Mouse (Mus musculus) liver, embryonic 12.5 days (tissue): ENCODE data around the gene Arfgap1. TPM values are rescaled to one million over a fixed set of nuclear protein-coding genes. Genes with fewer than 3 reads are reported as not detected.
A peak's percentile ranks its signal among the peaks of the same experiment; 100 is the strongest.

Experiments used
- ATAC-seq: fragments of 200-750 bp; cut with Nextera tagmentation; 2 replicates; pipeline ENCODE4 v1.8.0; 2017; ENCODE audit warnings: moderate number of reproducible peaks, mild to moderate bottlenecking, moderate library complexity
- H3K27ac ChIP-seq: fragments of 300-500 bp; sonication (generic); 2 replicates; pipeline ENCODE4 v1.5.1; 2016; ENCODE audit warnings: mild to moderate bottlenecking
- H3K27me3 ChIP-seq: fragments of 300-500 bp; sonication (generic); replicated peaks from 2 replicates; pipeline ENCODE4 v1.6.1; 2016; ENCODE audit warnings: mild to moderate bottlenecking, moderate library complexity
- H3K36me3 ChIP-seq: fragments of 300-500 bp; sonication (generic); 2 replicates; pipeline ENCODE4 v1.6.1; 2016; ENCODE audit warnings: mild to moderate bottlenecking, moderate library complexity
- H3K4me1 ChIP-seq: fragments of 300-500 bp; sonication (generic); 2 replicates; pipeline ENCODE4 v1.6.1; 2016
- H3K4me2 ChIP-seq: fragments of 300-500 bp; sonication (generic); 2 replicates; pipeline ENCODE4 v1.6.1; 2016; ENCODE audit warnings: mild to moderate bottlenecking, moderate library complexity
- H3K4me3 ChIP-seq: fragments of 300-500 bp; sonication (generic); 2 replicates; pipeline ENCODE4 v1.5.1; 2016; ENCODE audit warnings: mild to moderate bottlenecking, moderate library complexity
- H3K9ac ChIP-seq: fragments of 300-500 bp; sonication (generic); 2 replicates; pipeline ENCODE4 v1.6.1; 2016; ENCODE audit warnings: mild to moderate bottlenecking, moderate library complexity
- H3K9me3 ChIP-seq: fragments of 300-500 bp; sonication (generic); replicated peaks from 2 replicates; pipeline ENCODE4 v1.6.1; 2016; ENCODE audit warnings: mild to moderate bottlenecking, moderate library complexity
- WGBS: fragments of 180-500 bp; shearing (Covaris S2); methylation state at CpG from one replicate; pipeline ENCODE4 v1.1.7; 2016; ENCODE audit not compliant: insufficient replicate concordance; 5-methylcytosine and 5-hydroxymethylcytosine counted together
- polyA plus RNA-seq: library from polyadenylated mRNA; unstranded; fragments of >200 nt; fragmentation: Nextera tagmentation; extraction: Ambion mirVana; gene quantifications from 2 replicates; pipeline ENCODE4 v1.2.1, GENCODE M21; 2016

Arfgap1 gene
- 47.4 and 47.6 TPM in 2 replicates for polyA plus RNA-seq

- Histone ChIP-seq H3K27ac (peak within 1 kb of the TSS; percentile 90), H3K27me3 (no peaks in the 10 kb centered on the region), H3K36me3 (peaks cover 34% of the 10 kb centered on the region), H3K9me3 (no peaks in the 10 kb centered on the region), H3K9ac (peak within 1 kb of the TSS; percentile 96), H3K4me3 (peak within 1 kb of the TSS; percentile 97), H3K4me2 (peak within 1 kb of the TSS; percentile 89), H3K4me1 (peaks cover 42% of the 10 kb centered on the region)
- WGBS: under 1% methylated on average over 57 of the region's 57 CpGs
- ATAC-seq: peak; percentile 91
Observed at GRCm38 (mm10) chr2:180967010-180967763, at the start of gene Arfgap1. Gene Arfgap1, plus strand, starts transcription at chr2:180967225.

DNA sequence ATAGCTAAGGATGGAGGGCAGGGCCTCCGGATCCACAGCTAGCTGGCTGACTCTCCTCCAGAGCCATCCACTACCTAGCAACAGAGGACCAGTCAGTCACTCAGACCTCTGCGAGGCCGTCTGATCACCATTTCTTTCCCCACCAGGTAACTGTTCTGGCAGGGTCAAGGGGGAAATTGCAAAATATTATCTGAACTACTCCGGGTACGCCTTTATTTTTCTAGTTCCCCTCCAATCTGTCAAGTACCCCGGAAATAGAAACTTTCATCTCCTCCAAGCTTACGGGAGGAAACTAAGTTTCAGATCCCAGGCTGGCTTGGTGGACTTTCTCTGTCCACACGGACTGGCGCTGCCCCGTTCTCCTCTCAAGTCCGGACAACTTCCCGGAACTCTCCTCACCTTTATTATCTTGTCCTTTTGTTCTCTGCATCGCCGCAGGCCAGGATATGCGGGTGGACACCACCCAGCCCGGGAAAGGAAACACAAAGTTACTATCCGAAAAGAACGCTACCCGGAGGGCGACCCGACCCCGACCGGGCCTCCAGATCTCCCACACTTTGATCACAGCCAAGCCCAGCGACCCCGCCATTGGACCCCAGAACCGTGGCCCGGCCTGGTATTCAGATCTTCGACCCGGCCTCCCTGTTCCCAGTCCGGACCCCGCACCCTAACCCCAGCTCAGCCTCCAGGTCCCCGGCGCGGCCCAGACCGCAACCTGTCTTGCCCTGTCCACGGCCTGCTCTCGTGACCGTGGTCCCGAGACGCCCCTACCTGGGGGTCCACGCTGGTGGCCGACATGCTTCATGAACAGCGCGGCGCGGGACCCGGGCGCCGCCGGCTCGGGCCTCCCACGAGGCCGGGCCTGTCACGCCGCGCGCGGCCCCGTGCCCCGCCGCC, 46.9 kb upstream of the Arfgap1 start:
- WGBS: 2% methylated on average over 61 of the region's 61 CpGs
- Histone ChIP-seq H3K9me3 (no peaks in the 10 kb centered on the region), H3K27me3 (peaks cover 13% of the 10 kb centered on the region), H3K27ac (peak overlapping the region; percentile 87), H3K4me3 (peak overlapping the region; percentile 100), H3K36me3 (peaks cover 41% of the 10 kb centered on the region), H3K4me1 (peaks cover 51% of the 10 kb centered on the region), H3K4me2 (peak overlapping the region; percentile 80), H3K9ac (peak overlapping the region; percentile 98)
- ATAC-seq: peak; percentile 4; the same call in 1 of the 2 replicates

GRCm38 (mm10) chr2:180920810-180921400, 46.1 kb upstream of the Arfgap1 start, which contains the start of gene Ythdf1:
Gene Ythdf1, minus strand, starts transcription at chr2:180920949.
- under 1% methylated on average over 54 of the region's 56 CpGs for WGBS

GRCm38 (mm10) chr2:180922739-180923138, 44.3 kb upstream of the Arfgap1 start:
- H3K27ac ChIP-seq: no peak overlapping the region
- H3K36me3 ChIP-seq: peaks cover 15% of the 10 kb centered on the region
- ATAC-seq: no peak
- peaks cover 13% of the 10 kb centered on the region for H3K27me3 ChIP-seq
- H3K4me3 ChIP-seq: no peak overlapping the region
- H3K9me3 ChIP-seq: no peaks in the 10 kb centered on the region
- WGBS: 80% methylated on average over 6 of the region's 6 CpGs
- no peak overlapping the region for H3K4me2 ChIP-seq
- H3K9ac ChIP-seq: no peak overlapping the region
- peaks cover 28% of the 10 kb centered on the region for H3K4me1 ChIP-seq

More at GRCm38 (mm10) chr2:180920810-180921400, 46.1 kb upstream of the Arfgap1 start, which contains the start of gene Ythdf1:
- ATAC-seq: peak; percentile 94
- H3K4me1 ChIP-seq: peaks cover 44% of the 10 kb centered on the region
- no peaks in the 10 kb centered on the region for H3K9me3 ChIP-seq
- H3K4me3 ChIP-seq: peak within 1 kb of the TSS; percentile 100
- H3K27ac ChIP-seq: peak within 1 kb of the TSS; percentile 87
- peak within 1 kb of the TSS; percentile 80 for H3K4me2 ChIP-seq
- H3K9ac ChIP-seq: peak within 1 kb of the TSS; percentile 98
- H3K27me3 ChIP-seq: peaks cover 13% of the 10 kb centered on the region
- peaks cover 34% of the 10 kb centered on the region for H3K36me3 ChIP-seq

- no peak for ATAC-seq
- Histone ChIP-seq H3K9ac (no peak overlapping the region), H3K27me3 (peaks cover 13% of the 10 kb centered on the region), H3K4me2 (no peak overlapping the region), H3K4me1 (peaks cover 5% of the 10 kb centered on the region), H3K36me3 (no peaks in the 10 kb centered on the region), H3K4me3 (no peak overlapping the region), H3K27ac (no peak overlapping the region), H3K9me3 (no peaks in the 10 kb centered on the region)
- 6% methylated on average over 4 of the region's 4 CpGs for WGBS
Observed at GRCm38 (mm10) chr2:180925176-180925575, 41.8 kb upstream of the Arfgap1 start.

- H3K4me2 ChIP-seq: no peak within 1 kb of the TSS
- WGBS: 56% methylated on average over 4 of the region's 4 CpGs
- no peak within 1 kb of the TSS for H3K4me3 ChIP-seq
- H3K9ac ChIP-seq: no peak within 1 kb of the TSS
- H3K27ac ChIP-seq: no peak within 1 kb of the TSS
- H3K4me1 ChIP-seq: no peaks in the 10 kb centered on the region
- no peak for ATAC-seq
- no peaks in the 10 kb centered on the region for H3K9me3 ChIP-seq
- H3K36me3 ChIP-seq: no peaks in the 10 kb centered on the region
- peaks cover 8% of the 10 kb centered on the region for H3K27me3 ChIP-seq
Observed at GRCm38 (mm10) chr2:180928723-180929122, 38.3 kb upstream of the Arfgap1 start, which contains the start of gene Birc7. Gene Birc7, plus strand, starts transcription at chr2:180929023.

GRCm38 (mm10) chr2:180932418-180932817, 34.6 kb upstream of the Arfgap1 start:
- Histone ChIP-seq H3K27me3 (no peaks in the 10 kb centered on the region), H3K9me3 (no peaks in the 10 kb centered on the region), H3K4me3 (no peak overlapping the region), H3K4me1 (no peaks in the 10 kb centered on the region), H3K27ac (no peak overlapping the region), H3K9ac (no peak overlapping the region), H3K36me3 (no peaks in the 10 kb centered on the region), H3K4me2 (no peak overlapping the region)
- 58% methylated on average over 1 of the region's 1 CpGs for WGBS
- no peak; the same call in 1 of the 2 replicates for ATAC-seq

GRCm38 (mm10) chr2:180940187-180940586, 26.8 kb upstream of the Arfgap1 start:
- Histone ChIP-seq H3K9ac (no peak overlapping the region), H3K27me3 (no peaks in the 10 kb centered on the region), H3K4me2 (no peak overlapping the region), H3K9me3 (no peaks in the 10 kb centered on the region), H3K27ac (no peak overlapping the region), H3K4me3 (no peak overlapping the region), H3K4me1 (no peaks in the 10 kb centered on the region), H3K36me3 (no peaks in the 10 kb centered on the region)
- no peak for ATAC-seq

DNA sequence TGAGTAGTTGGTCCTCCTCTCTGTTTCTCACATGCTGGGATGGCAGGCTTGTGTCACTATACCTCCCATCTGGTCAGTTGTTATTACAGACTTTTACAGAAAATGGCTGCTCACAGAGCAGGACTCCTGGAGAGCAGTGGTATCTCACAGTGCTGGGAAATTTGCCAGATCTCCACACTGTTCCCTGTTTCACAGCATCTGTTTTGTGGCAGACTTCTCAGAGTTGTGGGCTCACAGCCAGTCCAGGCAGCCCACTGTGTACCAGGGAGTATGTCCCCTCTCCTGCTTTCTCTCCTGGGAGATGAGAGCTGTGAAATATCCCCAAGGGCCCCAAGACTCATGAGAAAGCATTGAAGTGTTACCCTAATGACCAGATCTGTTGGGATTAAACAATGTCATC, 25.2 kb upstream of the Arfgap1 start:
- no peak overlapping the region for H3K27ac ChIP-seq
- ATAC-seq: no peak
- no peaks in the 10 kb centered on the region for H3K4me1 ChIP-seq
- H3K9me3 ChIP-seq: no peaks in the 10 kb centered on the region
- no peaks in the 10 kb centered on the region for H3K27me3 ChIP-seq
- H3K4me2 ChIP-seq: no peak overlapping the region
- H3K4me3 ChIP-seq: no peak overlapping the region
- H3K9ac ChIP-seq: no peak overlapping the region
- H3K36me3 ChIP-seq: no peaks in the 10 kb centered on the region

- WGBS: 29% methylated on average over 1 of the region's 1 CpGs
- peaks cover 57% of the 10 kb centered on the region for H3K27me3 ChIP-seq
- H3K4me1 ChIP-seq: no peaks in the 10 kb centered on the region
- H3K36me3 ChIP-seq: no peaks in the 10 kb centered on the region
- H3K27ac ChIP-seq: no peak overlapping the region
- no peak overlapping the region for H3K4me2 ChIP-seq
- H3K4me3 ChIP-seq: no peak overlapping the region
- H3K9ac ChIP-seq: no peak overlapping the region
- H3K9me3 ChIP-seq: no peaks in the 10 kb centered on the region
- no peak for ATAC-seq
Observed at GRCm38 (mm10) chr2:180949947-180950346, 17.1 kb upstream of the Arfgap1 start.

- Histone ChIP-seq H3K4me2 (no peak overlapping the region), H3K9me3 (no peaks in the 10 kb centered on the region), H3K4me1 (no peaks in the 10 kb centered on the region), H3K27ac (no peak overlapping the region), H3K27me3 (peaks cover 80% of the 10 kb centered on the region), H3K36me3 (no peaks in the 10 kb centered on the region), H3K4me3 (no peak overlapping the region), H3K9ac (no peak overlapping the region)
- no peak for ATAC-seq
- 25% methylated on average over 9 of the region's 9 CpGs for WGBS
Observed at GRCm38 (mm10) chr2:180952731-180953171, 14.3 kb upstream of the Arfgap1 start.
